Mouse (Mus musculus): ENCODE results near the gene Atp6v0c.

Atp6v0c gene

GRCm38 (mm10) chr17:24173423-24173822 is 3.9 kb upstream of the Atp6v0c start:
- no peaks in the 10 kb centered on the region for H3K36me3 ChIP-seq (ENCODE audit: control insufficient read depth, insufficient read depth, low read length, poor library complexity, severe bottlenecking)
- no peaks in the 10 kb centered on the region for H3K27me3 ChIP-seq (ENCODE audit: control insufficient read depth, insufficient read depth, low read length, poor library complexity, severe bottlenecking)
- peak; percentile 86 for DNase-seq (ENCODE audit: low read depth, low spot score)

- Histone ChIP-seq H3K36me3 (ENCODE audit: control insufficient read depth, insufficient read depth, low read length, poor library complexity, severe bottlenecking) (no peaks in the 10 kb centered on the region; the same call in none of the 2 replicates), H3K27me3 (ENCODE audit: control insufficient read depth, insufficient read depth, low read length, poor library complexity, severe bottlenecking) (no peaks in the 10 kb centered on the region)
- DNase-seq (ENCODE audit: low read depth, low spot score): no peak
These were observed 2.2 kb upstream of the Atp6v0c start for GRCm38 (mm10) chr17:24171738-24172137.

GRCm38 (mm10) chr17:24170729-24171128 is 1.2 kb upstream of the Atp6v0c start:
- H3K36me3 ChIP-seq (ENCODE audit: control insufficient read depth, insufficient read depth, low read length, poor library complexity, severe bottlenecking): no peaks in the 10 kb centered on the region; the same call in none of the 2 replicates
- DNase-seq (ENCODE audit: low read depth, low spot score): no peak
- H3K27me3 ChIP-seq (ENCODE audit: control insufficient read depth, insufficient read depth, low read length, poor library complexity, severe bottlenecking): no peaks in the 10 kb centered on the region

- Histone ChIP-seq H3K27me3 (ENCODE audit: control insufficient read depth, insufficient read depth, low read length, poor library complexity, severe bottlenecking) (no peaks in the 10 kb centered on the region), H3K36me3 (ENCODE audit: control insufficient read depth, insufficient read depth, low read length, poor library complexity, severe bottlenecking) (peaks cover 3% of the 10 kb centered on the region)
- no peak for DNase-seq (ENCODE audit: low read depth, low spot score)
These were observed 623 bp upstream of the Atp6v0c start for GRCm38 (mm10) chr17:24170125-24170524.

GRCm38 (mm10) chr17:24168590-24169277 is 768 bp downstream of the Atp6v0c start:
- Histone ChIP-seq H3K36me3 (ENCODE audit: control insufficient read depth, insufficient read depth, low read length, poor library complexity, severe bottlenecking) (peaks cover 3% of the 10 kb centered on the region), H3K27me3 (ENCODE audit: control insufficient read depth, insufficient read depth, low read length, poor library complexity, severe bottlenecking) (no peaks in the 10 kb centered on the region)
- peak; percentile 91 for DNase-seq (ENCODE audit: low read depth, low spot score)

GRCm38 (mm10) chr17:24167891-24168505 is 1.5 kb downstream of the Atp6v0c start:
- no peak for DNase-seq (ENCODE audit: low read depth, low spot score)
- peaks cover 3% of the 10 kb centered on the region for H3K36me3 ChIP-seq (ENCODE audit: control insufficient read depth, insufficient read depth, low read length, poor library complexity, severe bottlenecking)
- H3K27me3 ChIP-seq (ENCODE audit: control insufficient read depth, insufficient read depth, low read length, poor library complexity, severe bottlenecking): no peaks in the 10 kb centered on the region

- H3K27me3 ChIP-seq (ENCODE audit: control insufficient read depth, insufficient read depth, low read length, poor library complexity, severe bottlenecking): no peaks in the 10 kb centered on the region
- peaks cover 3% of the 10 kb centered on the region for H3K36me3 ChIP-seq (ENCODE audit: control insufficient read depth, insufficient read depth, low read length, poor library complexity, severe bottlenecking)
- no peak for DNase-seq (ENCODE audit: low read depth, low spot score)
These were observed 2.4 kb downstream of the Atp6v0c start for GRCm38 (mm10) chr17:24167120-24167519.

- H3K36me3 ChIP-seq (ENCODE audit: control insufficient read depth, insufficient read depth, low read length, poor library complexity, severe bottlenecking): peaks cover 3% of the 10 kb centered on the region
- no peaks in the 10 kb centered on the region for H3K27me3 ChIP-seq (ENCODE audit: control insufficient read depth, insufficient read depth, low read length, poor library complexity, severe bottlenecking)
- DNase-seq (ENCODE audit: low read depth, low spot score): no peak
These were observed 4.8 kb downstream of the Atp6v0c start for GRCm38 (mm10) chr17:24164566-24165259.

GRCm38 (mm10) chr17:24163176-24163962 is 6.1 kb downstream of the Atp6v0c start, which contains the start of gene Amdhd2:
Gene Amdhd2 (minus strand): TSS chr17:24163766.
- no peaks in the 10 kb centered on the region for H3K27me3 ChIP-seq (ENCODE audit: control insufficient read depth, insufficient read depth, low read length, poor library complexity, severe bottlenecking)
- H3K36me3 ChIP-seq (ENCODE audit: control insufficient read depth, insufficient read depth, low read length, poor library complexity, severe bottlenecking): peaks cover 3% of the 10 kb centered on the region
- DNase-seq (ENCODE audit: low read depth, low spot score): peak; percentile 98

GRCm38 (mm10) chr17:24162584-24163175 is 6.8 kb downstream of the Atp6v0c start:
- H3K27me3 ChIP-seq (ENCODE audit: control insufficient read depth, insufficient read depth, low read length, poor library complexity, severe bottlenecking): no peaks in the 10 kb centered on the region
- DNase-seq (ENCODE audit: low read depth, low spot score): peak; percentile 38
- H3K36me3 ChIP-seq (ENCODE audit: control insufficient read depth, insufficient read depth, low read length, poor library complexity, severe bottlenecking): peaks cover 3% of the 10 kb centered on the region

- Histone ChIP-seq H3K36me3 (ENCODE audit: control insufficient read depth, insufficient read depth, low read length, poor library complexity, severe bottlenecking) (peaks cover 3% of the 10 kb centered on the region), H3K27me3 (ENCODE audit: control insufficient read depth, insufficient read depth, low read length, poor library complexity, severe bottlenecking) (no peaks in the 10 kb centered on the region)
- DNase-seq (ENCODE audit: low read depth, low spot score): no peak
These were observed 8.0 kb downstream of the Atp6v0c start for GRCm38 (mm10) chr17:24161466-24161865.

- H3K36me3 ChIP-seq (ENCODE audit: control insufficient read depth, insufficient read depth, low read length, poor library complexity, severe bottlenecking): 0 out of 2 replicates have a peak, but pooled peaks cover 2% of the 10 kb centered on the region
- no peak for DNase-seq (ENCODE audit: low read depth, low spot score)
- H3K27me3 ChIP-seq (ENCODE audit: control insufficient read depth, insufficient read depth, low read length, poor library complexity, severe bottlenecking): no peaks in the 10 kb centered on the region
These were observed 12.0 kb downstream of the Atp6v0c start for GRCm38 (mm10) chr17:24157526-24157925.

GRCm38 (mm10) chr17:24157121-24157520 is 12.4 kb downstream of the Atp6v0c start:
- Histone ChIP-seq H3K27me3 (ENCODE audit: control insufficient read depth, insufficient read depth, low read length, poor library complexity, severe bottlenecking) (no peaks in the 10 kb centered on the region), H3K36me3 (ENCODE audit: control insufficient read depth, insufficient read depth, low read length, poor library complexity, severe bottlenecking) (0 out of 2 replicates have a peak, but pooled peaks cover 2% of the 10 kb centered on the region)
- DNase-seq (ENCODE audit: low read depth, low spot score): no peak

- Histone ChIP-seq H3K36me3 (ENCODE audit: control insufficient read depth, insufficient read depth, low read length, poor library complexity, severe bottlenecking) (0 out of 2 replicates have a peak, but pooled peaks cover 2% of the 10 kb centered on the region), H3K27me3 (ENCODE audit: control insufficient read depth, insufficient read depth, low read length, poor library complexity, severe bottlenecking) (no peaks in the 10 kb centered on the region)
- DNase-seq (ENCODE audit: low read depth, low spot score): no peak
These were observed 13.1 kb downstream of the Atp6v0c start for GRCm38 (mm10) chr17:24156394-24156793.
